Mouse (Mus musculus): ENCODE data around the gene Zmat3. TPM values are rescaled to one million over a fixed set of nuclear protein-coding genes. Genes with fewer than 3 reads are reported as not detected.

The Zmat3 gene
- polyA plus RNA-seq (2016; fragmentation: Nextera tagmentation; extraction: Ambion mirVana) = 9.5 and 11.7 TPM in 2 replicates

DNA sequence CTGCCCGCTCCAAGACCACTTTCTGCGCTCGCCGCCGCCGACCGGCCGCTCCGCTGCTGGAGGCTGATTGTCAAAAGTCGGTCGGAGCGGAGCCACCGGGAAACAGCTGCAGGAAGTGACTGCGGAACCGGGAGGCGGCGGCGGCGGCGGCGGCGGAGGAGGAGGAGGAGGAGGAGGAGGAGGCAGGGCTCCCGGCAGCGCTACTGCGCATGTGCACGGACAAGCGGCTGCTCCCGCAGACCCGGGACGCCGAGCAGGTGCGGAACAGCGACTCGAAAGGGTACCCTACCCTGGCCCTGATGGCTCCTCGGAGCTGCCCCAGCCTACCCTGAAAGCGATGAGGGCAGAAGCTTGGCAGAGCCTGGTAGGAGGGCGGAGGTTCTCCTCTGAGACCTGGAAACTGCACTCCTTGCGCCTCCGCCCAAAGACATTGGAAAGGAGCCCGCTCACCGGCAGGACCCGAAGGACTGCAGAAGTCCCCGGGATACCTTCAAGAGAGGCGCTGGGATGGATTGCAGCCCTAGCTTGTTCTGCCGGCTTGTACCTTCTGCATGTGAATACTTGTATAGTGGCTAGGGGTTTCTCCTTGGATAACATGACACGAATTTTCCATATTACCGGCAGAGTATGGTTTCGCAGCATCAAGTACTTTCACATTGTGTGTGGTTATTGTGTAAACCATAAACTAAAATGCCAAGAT is at the start of gene Zmat3:
Gene Zmat3, minus strand, starts transcription at position 469 of the 700 bp plus-strand sequence.
- Histone ChIP-seq H3K4me2 (peak within 1 kb of the TSS; percentile 69), H3K4me1 (peaks cover 20% of the 10 kb centered on the region), H3K4me3 (replicated peaks) (peak within 1 kb of the TSS; percentile 77), H3K36me3 (replicated peaks) (no peaks in the 10 kb centered on the region), H3K27ac (peak within 1 kb of the TSS; percentile 90), H3K9me3 (no peaks in the 10 kb centered on the region), H3K27me3 (no peaks in the 10 kb centered on the region), H3K9ac (peak within 1 kb of the TSS; percentile 81)
- 3% methylated on average over 39 of the region's 48 CpGs for WGBS
- ATAC-seq (ENCODE audit: low FRiP score) = peak; percentile 85

DNA sequence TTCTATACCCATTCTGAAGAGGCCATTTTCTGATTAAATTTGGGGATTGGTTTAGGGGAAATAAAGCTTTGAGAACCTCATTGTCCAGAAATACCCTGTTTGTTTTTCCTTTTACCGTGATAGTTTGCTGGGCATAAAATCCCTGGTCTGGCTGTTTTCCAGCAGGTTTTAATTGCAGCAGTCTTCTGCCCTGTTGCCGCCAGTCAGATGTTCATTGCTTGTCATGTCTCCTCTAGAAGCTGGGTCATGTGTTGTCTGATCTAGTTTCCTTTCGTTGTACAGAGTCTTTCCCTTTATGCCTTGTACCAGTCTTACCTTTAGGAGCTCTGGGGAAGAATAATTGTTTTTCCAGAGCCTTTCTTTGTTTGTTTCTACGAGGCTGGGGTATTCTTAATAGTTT is 48.6 kb upstream of the Zmat3 start:
- H3K4me2 ChIP-seq = no peak overlapping the region

DNA sequence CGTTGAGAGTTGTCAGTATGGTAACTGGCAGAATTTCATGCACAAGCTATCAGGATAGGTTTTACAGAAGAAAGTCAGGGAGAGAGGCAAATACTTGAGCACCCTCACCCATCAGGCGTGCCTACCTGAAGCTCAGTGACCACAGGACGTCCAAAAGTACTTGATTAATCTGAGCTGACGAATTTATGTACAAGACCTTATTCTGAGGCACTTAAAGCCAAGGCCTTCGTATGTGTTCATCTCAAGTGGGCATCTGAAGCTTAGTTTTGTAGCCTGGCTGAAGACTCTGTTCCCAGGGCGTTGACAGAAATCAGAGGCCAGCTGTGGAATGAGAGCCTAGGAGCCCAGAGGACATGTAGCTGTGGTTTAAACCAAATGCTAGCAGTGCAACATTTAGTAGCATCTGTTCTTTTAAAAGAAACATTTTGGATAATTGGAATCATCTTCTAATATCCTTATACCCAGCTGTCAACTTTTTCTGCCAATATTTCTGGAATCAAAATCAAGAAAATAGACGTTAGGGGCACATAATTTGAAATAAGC is 46.8 kb upstream of the Zmat3 start:
- Histone ChIP-seq H3K4me2 (no peak overlapping the region), H3K36me3 (replicated peaks) (no peaks in the 10 kb centered on the region), H3K9me3 (no peaks in the 10 kb centered on the region), H3K4me3 (replicated peaks) (no peak overlapping the region), H3K27me3 (no peaks in the 10 kb centered on the region), H3K27ac (no peak overlapping the region), H3K4me1 (peaks cover 16% of the 10 kb centered on the region), H3K9ac (no peak overlapping the region)
- 83% methylated on average over 7 of the region's 7 CpGs for WGBS
- ATAC-seq (ENCODE audit: low FRiP score) = no peak

More for the DNA sequence above, 48.6 kb upstream of the Zmat3 start:
- Histone ChIP-seq H3K27ac (no peak overlapping the region), H3K4me1 (peaks cover 16% of the 10 kb centered on the region), H3K4me3 (replicated peaks) (no peak overlapping the region), H3K9ac (no peak overlapping the region), H3K36me3 (replicated peaks) (no peaks in the 10 kb centered on the region), H3K27me3 (no peaks in the 10 kb centered on the region), H3K9me3 (no peaks in the 10 kb centered on the region)
- ATAC-seq (ENCODE audit: low FRiP score) = no peak
- WGBS = 44% methylated on average over 4 of the region's 4 CpGs

DNA sequence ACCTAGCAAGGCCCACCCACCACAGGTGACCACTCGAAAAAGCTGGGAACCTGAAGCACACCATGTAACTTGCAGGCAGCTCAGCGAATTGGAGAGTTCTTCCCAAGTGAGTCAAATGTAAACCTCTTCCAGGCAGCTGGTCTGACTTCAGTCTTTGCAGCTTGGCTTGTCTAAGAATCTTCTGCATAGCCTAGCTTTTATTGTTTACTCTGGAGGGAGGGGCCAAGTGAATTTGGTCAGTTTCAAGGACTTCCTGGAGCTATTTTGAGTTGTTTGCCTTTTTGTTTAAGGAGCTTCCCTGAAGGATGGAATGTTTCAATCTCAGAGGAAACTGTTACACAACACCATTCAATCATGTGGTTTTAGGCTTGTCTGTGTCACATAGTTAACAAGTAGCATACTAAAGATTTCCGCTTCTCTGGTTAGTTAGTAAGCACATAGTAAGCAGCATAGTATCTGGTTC is 43.0 kb upstream of the Zmat3 start:
- ATAC-seq (ENCODE audit: low FRiP score) = no peak
- no peak overlapping the region for H3K9ac ChIP-seq
- H3K4me1 ChIP-seq = peaks cover 2% of the 10 kb centered on the region; the same call in 1 of the 2 replicates
- no peak overlapping the region for H3K4me2 ChIP-seq
- no peak overlapping the region for H3K27ac ChIP-seq
- WGBS = 88% methylated on average over 3 of the region's 3 CpGs
- no peak overlapping the region for H3K4me3 ChIP-seq (replicated peaks)
- no peaks in the 10 kb centered on the region for H3K36me3 ChIP-seq (replicated peaks)
- H3K9me3 ChIP-seq = no peaks in the 10 kb centered on the region
- no peaks in the 10 kb centered on the region for H3K27me3 ChIP-seq

GRCm38 (mm10) chr3:32406804-32407203 is 41.0 kb upstream of the Zmat3 start:
- 82% methylated on average over 6 of the region's 6 CpGs for WGBS
- ATAC-seq (ENCODE audit: low FRiP score) = no peak
- Histone ChIP-seq H3K4me2 (no peak overlapping the region), H3K36me3 (replicated peaks) (no peaks in the 10 kb centered on the region), H3K4me3 (replicated peaks) (no peak overlapping the region), H3K27ac (no peak overlapping the region), H3K27me3 (no peaks in the 10 kb centered on the region), H3K4me1 (0 out of 2 replicates have a peak, but pooled peaks cover 2% of the 10 kb centered on the region), H3K9ac (no peak overlapping the region), H3K9me3 (no peaks in the 10 kb centered on the region)

- Histone ChIP-seq H3K4me1 (0 out of 2 replicates have a peak, but pooled peaks cover 5% of the 10 kb centered on the region), H3K9me3 (no peaks in the 10 kb centered on the region), H3K4me3 (replicated peaks) (no peak overlapping the region), H3K4me2 (no peak overlapping the region), H3K9ac (no peak overlapping the region), H3K27ac (no peak overlapping the region), H3K27me3 (no peaks in the 10 kb centered on the region), H3K36me3 (replicated peaks) (no peaks in the 10 kb centered on the region)
- ATAC-seq (ENCODE audit: low FRiP score) = no peak
- 93% methylated on average over 1 of the region's 1 CpGs for WGBS
Measured at GRCm38 (mm10) chr3:32405699-32406098, 39.9 kb upstream of the Zmat3 start.

GRCm38 (mm10) chr3:32402990-32403885 is 37.4 kb upstream of the Zmat3 start:
- Histone ChIP-seq H3K27me3 (no peaks in the 10 kb centered on the region), H3K9ac (no peak overlapping the region), H3K4me2 (no peak overlapping the region), H3K4me1 (peaks cover 24% of the 10 kb centered on the region), H3K4me3 (replicated peaks) (no peak overlapping the region), H3K27ac (no peak overlapping the region), H3K9me3 (no peaks in the 10 kb centered on the region), H3K36me3 (replicated peaks) (no peaks in the 10 kb centered on the region)
- WGBS = 87% methylated on average over 7 of the region's 7 CpGs
- ATAC-seq (ENCODE audit: low FRiP score) = no peak

DNA sequence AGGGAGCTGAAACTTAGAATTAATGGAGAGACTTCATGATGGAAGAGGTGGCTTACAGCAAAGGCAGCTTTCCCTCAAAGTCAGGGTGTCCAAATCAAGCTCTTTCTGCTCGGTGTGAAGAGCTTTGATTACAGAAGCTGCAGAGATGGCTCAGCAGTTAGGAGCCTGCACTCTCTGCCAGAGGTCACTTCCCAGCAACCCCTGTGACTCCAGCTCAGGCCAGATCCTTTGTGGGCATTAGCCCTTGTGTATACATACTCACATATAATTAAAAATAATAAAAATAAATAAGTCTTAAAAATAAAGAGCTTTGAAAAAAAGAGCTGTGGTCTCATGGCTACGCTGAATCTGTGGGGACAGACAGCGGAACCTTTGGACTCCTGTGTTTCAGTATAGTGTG is 35.8 kb upstream of the Zmat3 start:
- ATAC-seq (ENCODE audit: low FRiP score) = no peak
- WGBS = 74% methylated on average over 3 of the region's 3 CpGs
- H3K27me3 ChIP-seq = no peaks in the 10 kb centered on the region
- H3K36me3 ChIP-seq (replicated peaks) = no peaks in the 10 kb centered on the region
- H3K4me2 ChIP-seq = no peak overlapping the region
- no peaks in the 10 kb centered on the region for H3K9me3 ChIP-seq
- no peak overlapping the region for H3K27ac ChIP-seq
- H3K4me3 ChIP-seq (replicated peaks) = no peak overlapping the region
- peaks cover 27% of the 10 kb centered on the region for H3K4me1 ChIP-seq
- H3K9ac ChIP-seq = no peak overlapping the region

- H3K4me3 ChIP-seq (replicated peaks) = no peak overlapping the region
- no peaks in the 10 kb centered on the region for H3K36me3 ChIP-seq (replicated peaks)
- peaks cover 30% of the 10 kb centered on the region for H3K4me1 ChIP-seq
- H3K9me3 ChIP-seq = no peaks in the 10 kb centered on the region
- no peaks in the 10 kb centered on the region for H3K27me3 ChIP-seq
- 59% methylated on average over 2 of the region's 2 CpGs for WGBS
- no peak for ATAC-seq (ENCODE audit: low FRiP score)
- H3K4me2 ChIP-seq = no peak overlapping the region
- no peak overlapping the region for H3K9ac ChIP-seq
- H3K27ac ChIP-seq = no peak overlapping the region
Measured at GRCm38 (mm10) chr3:32399931-32400330, 34.1 kb upstream of the Zmat3 start.

DNA sequence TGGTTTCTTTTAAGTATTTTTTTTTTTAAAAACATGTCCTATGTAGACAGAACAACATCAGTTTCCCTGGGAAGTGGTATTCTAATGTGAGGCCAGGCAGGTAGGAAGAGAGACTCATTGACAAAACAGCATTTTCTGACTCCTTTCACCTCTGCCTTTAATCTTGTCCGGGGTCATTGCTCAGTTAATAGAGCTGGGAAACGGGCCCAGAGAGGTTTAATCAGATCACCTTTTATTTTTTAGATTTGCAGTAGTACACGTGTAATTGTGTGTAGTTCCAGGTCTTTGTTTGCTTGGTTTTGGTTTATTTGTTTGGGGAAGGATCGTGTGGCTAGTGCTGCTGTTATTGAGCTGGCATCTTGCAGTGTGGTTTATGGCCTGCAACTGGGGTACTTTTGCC is 33.6 kb upstream of the Zmat3 start:
- H3K9me3 ChIP-seq = no peaks in the 10 kb centered on the region
- no peaks in the 10 kb centered on the region for H3K27me3 ChIP-seq
- peaks cover 30% of the 10 kb centered on the region for H3K4me1 ChIP-seq
- no peak overlapping the region for H3K27ac ChIP-seq
- H3K36me3 ChIP-seq (replicated peaks) = no peaks in the 10 kb centered on the region
- no peak overlapping the region for H3K4me3 ChIP-seq (replicated peaks)
- H3K9ac ChIP-seq = no peak overlapping the region
- WGBS = 34% methylated on average over 4 of the region's 4 CpGs
- ATAC-seq (ENCODE audit: low FRiP score) = no peak
- H3K4me2 ChIP-seq = no peak overlapping the region

GRCm38 (mm10) chr3:32398623-32399022 is 32.8 kb upstream of the Zmat3 start:
- H3K4me3 ChIP-seq (replicated peaks) = peak overlapping the region; percentile 10; the same call in 1 of the 2 replicates
- ATAC-seq (ENCODE audit: low FRiP score) = no peak

DNA sequence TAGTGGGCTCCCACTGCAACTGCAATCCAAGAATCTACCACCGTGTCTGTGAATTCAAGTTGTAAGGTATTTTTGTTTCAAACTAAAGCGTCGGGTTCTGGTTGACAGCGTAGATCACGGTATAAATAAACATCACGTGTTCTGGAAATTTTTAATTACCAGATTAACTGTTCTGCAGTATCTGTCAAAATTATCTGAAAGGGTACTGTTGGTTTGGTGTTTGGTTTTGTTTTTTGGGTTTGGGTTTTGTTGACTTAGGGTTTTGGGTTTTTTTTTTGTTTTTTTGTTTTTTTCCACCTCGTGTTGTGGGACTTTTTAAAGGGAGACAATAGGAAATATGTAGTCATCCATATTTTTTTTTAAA is 32.3 kb upstream of the Zmat3 start:
- WGBS = under 1% methylated on average over 7 of the region's 7 CpGs
- no peak for ATAC-seq (ENCODE audit: low FRiP score)
- Histone ChIP-seq H3K4me3 (replicated peaks) (peak overlapping the region; percentile 91), H3K9me3 (no peaks in the 10 kb centered on the region), H3K36me3 (replicated peaks) (no peaks in the 10 kb centered on the region), H3K9ac (peak overlapping the region; percentile 96), H3K27me3 (no peaks in the 10 kb centered on the region), H3K4me1 (peaks cover 30% of the 10 kb centered on the region), H3K4me2 (peak overlapping the region; percentile 66), H3K27ac (peak overlapping the region; percentile 98; the same call in 1 of the 2 replicates)

More at GRCm38 (mm10) chr3:32398623-32399022, 32.8 kb upstream of the Zmat3 start:
- H3K36me3 ChIP-seq (replicated peaks) = no peaks in the 10 kb centered on the region
- H3K27ac ChIP-seq = no peak overlapping the region
- 12% methylated on average over 4 of the region's 4 CpGs for WGBS
- peaks cover 30% of the 10 kb centered on the region for H3K4me1 ChIP-seq
- no peaks in the 10 kb centered on the region for H3K27me3 ChIP-seq
- H3K4me2 ChIP-seq = peak overlapping the region; percentile 66
- peak overlapping the region; percentile 30; the same call in 1 of the 2 replicates for H3K9ac ChIP-seq
- H3K9me3 ChIP-seq = no peaks in the 10 kb centered on the region

Measured in forebrain, embryonic 12.5 days (tissue).